ENCODE assay signal across 8 mouse cellular contexts in genomic region chrX:71049864-71050576, GRCm38 (mm10). TPM values are rescaled to one million over a fixed set of nuclear protein-coding genes. Genes with fewer than 3 reads are reported as not detected.
DNase-seq lines count a peak whose midpoint lies in the region; ATAC-seq and TF ChIP-seq lines count a peak whose summit lies in the region.

Mamld1 (plus strand) TSS chrX:71050256.

- peak; percentile 52 for TF ChIP-seq CTCF in layer of hippocampus, adult 2 months (conservative IDR thresholded peaks at IDR 0.05)

- in situ Hi-C loops in ES-E14 (cut with MboI; ENCODE audit: low sequenced_read_pairs in 2 of 2, unreplicated experiment in 2 of 2) = no loop called here

- no peaks in the 10 kb centered on the region for H3K9me3 ChIP-seq in ES-E14 (ENCODE audit: control insufficient read depth, insufficient read depth, low read depth, low read length)
- H3K9me3 ChIP-seq in liver, embryonic 16.5 days (replicated peaks; ENCODE audit: control insufficient read depth, low read length) = no peaks in the 10 kb centered on the region
- no peaks in the 10 kb centered on the region for H3K9me3 ChIP-seq in neural tube, embryonic 14.5 days (ENCODE audit: control insufficient read depth, low read length)

- H3K9ac ChIP-seq in ES-E14 (ENCODE audit: insufficient read depth, low read depth, low read length, poor library complexity, severe bottlenecking) = no peak within 1 kb of the TSS
- H3K9ac ChIP-seq in liver, embryonic 16.5 days (ENCODE audit: low read depth, low read length) = no peak within 1 kb of the TSS
- peak within 1 kb of the TSS; percentile 59 for H3K9ac ChIP-seq in neural tube, embryonic 14.5 days (replicated peaks; ENCODE audit: low read depth, low read length)

- H3K4me2 ChIP-seq in liver, embryonic 16.5 days (ENCODE audit: low read depth, low read length) = peak within 1 kb of the TSS; percentile 46
- peak within 1 kb of the TSS; percentile 59 for H3K4me2 ChIP-seq in neural tube, embryonic 14.5 days (ENCODE audit: low read depth, low read length)

- H3K4me1 ChIP-seq in ES-E14 (ENCODE audit: control insufficient read depth in 2 of 2, insufficient read depth in 2 of 2, low read length in 2 of 2, poor library complexity in 1 of 2) = no peaks in the 10 kb centered on the region
- no peaks in the 10 kb centered on the region for H3K4me1 ChIP-seq in liver, embryonic 16.5 days (ENCODE audit: control insufficient read depth, low read depth, low read length)
- H3K4me1 ChIP-seq in neural tube, embryonic 14.5 days (ENCODE audit: control insufficient read depth, insufficient read depth, low read length) = no peaks in the 10 kb centered on the region; the same call in 1 of the 2 replicates

- H3K27me3 ChIP-seq in liver, embryonic 16.5 days (ENCODE audit: control insufficient read depth, insufficient read depth, low read depth, low read length) = peaks cover 34% of the 10 kb centered on the region
- no peaks in the 10 kb centered on the region for H3K27me3 ChIP-seq in neural tube, embryonic 14.5 days (ENCODE audit: control insufficient read depth, insufficient read depth, low read length)

- no peak for DNase-seq in ES-E14 (ENCODE audit: low read depth, low spot score)
- peak; percentile 78 for DNase-seq in cerebellum, adult 8-10 months
- peak; percentile 75 to 77 for DNase-seq in heart, postnatal 36 days
- DNase-seq in layer of hippocampus, adult 2 months (ENCODE audit: low spot score in 2 of 2) = peak; percentile 74 to 79
- DNase-seq in yolk sac, embryonic 10.5 days (ENCODE audit: low spot score) = peak; percentile 50

- ATAC-seq in frontal cortex, adult (ENCODE audit: low TSS enrichment) = peak; percentile 82
- ATAC-seq in liver, embryonic 16.5 days (ENCODE audit: low read depth) = 0 out of 2 replicates have a peak, but pooled peaks have one; percentile 27
- ATAC-seq in neural tube, embryonic 14.5 days (ENCODE audit: low read depth) = peak; percentile 81

- intact Hi-C loops in heart, postnatal 36 days (cut with DNase I) = loop anchor here (5.0 kb wide), 6 partner anchors 57 to 468 kb away; partner anchors contain the start of gene Mtmr1

- H3K4me3 ChIP-seq in ES-E14 (ENCODE audit: insufficient read depth in 1 of 2, low read depth in 1 of 2, low read length in 2 of 2, poor library complexity in 1 of 2, severe bottlenecking in 1 of 2) = peak within 1 kb of the TSS; percentile 21 to 56; a peak in 3 of 4 replicates
- peak within 1 kb of the TSS; percentile 63 for H3K4me3 ChIP-seq in layer of hippocampus, adult 2 months
- H3K4me3 ChIP-seq in liver, embryonic 16.5 days (ENCODE audit: low read depth, low read length) = peak within 1 kb of the TSS; percentile 40
- peak within 1 kb of the TSS; percentile 46 for H3K4me3 ChIP-seq in neural tube, embryonic 14.5 days (ENCODE audit: low read depth, low read length)

- no peak within 1 kb of the TSS for H3K27ac ChIP-seq in ES-E14 (ENCODE audit: insufficient read depth, low read depth, low read length, poor library complexity, severe bottlenecking)
- peak within 1 kb of the TSS; percentile 89 for H3K27ac ChIP-seq in layer of hippocampus, adult 2 months
- no peak within 1 kb of the TSS for H3K27ac ChIP-seq in liver, embryonic 16.5 days (ENCODE audit: low read length)
- H3K27ac ChIP-seq in neural tube, embryonic 14.5 days (ENCODE audit: low read depth, low read length) = peak within 1 kb of the TSS; percentile 75

- WGBS in liver, embryonic 16.5 days (ENCODE audit: insufficient replicate concordance) = 20% methylated on average over 50 of the region's 50 CpGs
- WGBS in neural tube, embryonic 14.5 days = 21% methylated on average over 41 of the region's 50 CpGs

- no peaks in the 10 kb centered on the region for H3K36me3 ChIP-seq in ES-E14 (ENCODE audit: control insufficient read depth, insufficient read depth, low read length, poor library complexity, severe bottlenecking)
- no peaks in the 10 kb centered on the region for H3K36me3 ChIP-seq in liver, embryonic 16.5 days (ENCODE audit: control insufficient read depth, insufficient read depth)
- H3K36me3 ChIP-seq in neural tube, embryonic 14.5 days (ENCODE audit: control insufficient read depth, insufficient read depth, low read length) = no peaks in the 10 kb centered on the region

TF ChIP-seq in ES-E14, 5 proteins besides CTCF, POLR2A, EP300 and RAD21:
- TF ChIP-seq ZNF384 (IDR thresholded peaks at IDR 0.05; ENCODE audit: low read depth, low read length) (no peak), ZC3H11A (IDR thresholded peaks at IDR 0.05; ENCODE audit: borderline replicate concordance, low read depth, low read length) (no peak), MAFK (IDR thresholded peaks at IDR 0.05; ENCODE audit: insufficient read depth, low read depth, low read length) (no peak), CHD2 (IDR thresholded peaks at IDR 0.05; ENCODE audit: low read depth, low read length) (no peak), HCFC1 (IDR thresholded peaks at IDR 0.05; ENCODE audit: borderline replicate concordance, insufficient read depth, low read length) (no peak)
TF ChIP-seq in ES-E14: peak in this region for 0.

RNA-seq across cellular contexts. Expression of gene Mamld1, which starts in this region (rescaled TPM):
- 0.13 TPM in 1 of 2 replicates, not detected in the other for total RNA-seq in ES-E14 (2012; rRNA removed)
- total RNA-seq in heart, postnatal 36 days (2021) = 1 to 10 TPM; 6.3 to 7.2 TPM
- total RNA-seq in layer of hippocampus, adult 2 months (2021) = 10 to 100 TPM; 31.1 to 32.5 TPM
- 0.20 and 0.22 TPM in 2 replicates for polyA plus RNA-seq in liver, embryonic 16.5 days (2015; fragmentation: Nextera tagmentation; extraction: Ambion mirVana)
- 9.8 and 9.9 TPM in 2 replicates for polyA plus RNA-seq in neural tube, embryonic 14.5 days (2014; fragmentation: Nextera tagmentation; extraction: Ambion mirVana)

Comparison
In these comparisons a context has a peak if more than half of its experiments do, and no peak if none do; other contexts are left out.
1. Peak in ATAC-seq, H3K4me3 ChIP-seq and H3K4me2 ChIP-seq in liver, embryonic 16.5 days; RNA of the gene not detected or under 1 TPM.
2. H3K27ac ChIP-seq: peak in layer of hippocampus, adult 2 months (single experiment) and neural tube, embryonic 14.5 days (single experiment); none in ES-E14 (single experiment) and liver, embryonic 16.5 days (single experiment).
3. ATAC-seq: peak in every context shown above with its lines; median percentile 82 in frontal cortex, adult; 81 in neural tube, embryonic 14.5 days; 27 in liver, embryonic 16.5 days.
4. Peak in every context shown above with its lines, with median percentiles within 50 percentile points of each other: H3K4me3 ChIP-seq.